Mouse (Mus musculus) heart, postnatal 14 days (tissue): ENCODE results near the gene Setdb2. TPM values are rescaled to one million over a fixed set of nuclear protein-coding genes. Genes with fewer than 3 reads are reported as not detected.

ENCODE experiments used
- DNase-seq, 2 experiments: peaks; one replicate each; pipeline ENCODE4 v3.0.0; 2021 to 2022
- intact Hi-C: fragments of 180-260 bp; cut with DNase I; formaldehyde crosslinking; loops from one replicate; pipeline ENCODE4 v1.15.1; 2025
- total RNA-seq, 2 experiments: library from RNA; stranded (reverse); gene quantifications; 2 replicates each; pipeline ENCODE4 v1.2.3; 2021

Gene Setdb2
- total RNA-seq, 2 experiments from 2014 or later: 9.0 to 11.0 TPM

GRCm38 (mm10) chr14:59390181-59390580, 50.5 kb downstream of the Setdb2 start:
- DNase-seq: peak; percentile 37 to 38
- intact Hi-C loops: loop anchor here (2.0 to 10.0 kb wide), 2 partner anchors 55 to 167 kb away; partner anchors contain the start of genes Cab39l and Setdb2

- intact Hi-C loops: no loop called here
- no peak for DNase-seq
Observed at GRCm38 (mm10) chr14:59389532-59389931, 51.2 kb downstream of the Setdb2 start.

- intact Hi-C loops: no loop called here
- no peak for DNase-seq
Observed at GRCm38 (mm10) chr14:59370348-59371068, 70.2 kb downstream of the Setdb2 start.

- DNase-seq: no peak
- intact Hi-C loops: loop anchor here (5.0 kb wide), 1 partner anchor 76 kb away; the partner anchor contains the start of genes Cab39l and Setdb2
Observed at GRCm38 (mm10) chr14:59366386-59367105, 74.1 kb downstream of the Setdb2 start.

- peak; percentile 44 to 55 for DNase-seq
- intact Hi-C loops: loop anchor here (5.0 kb wide), 1 partner anchor 77 kb away; the partner anchor contains the start of genes Cab39l and Setdb2
Observed at GRCm38 (mm10) chr14:59365244-59365644, 75.4 kb downstream of the Setdb2 start, which contains the start of gene Phf11d. TSS of gene Phf11d (minus strand) at chr14:59365470.

Other genes with a start within 250 kb of the Setdb2 start
- 10 to 100 TPM in 1 of 2 experiments, 1 to 10 TPM in 1; 9.5 to 11.2 TPM for gene Rcbtb1, start 239.7 kb downstream of the Setdb2 start, total RNA-seq
- not detected for gene Gm6904, start 180.7 kb downstream of the Setdb2 start, total RNA-seq
- under 1 TPM in 1 of 2 experiments, not detected in 1; 0.27 TPM for gene Phf11a, start 143.4 kb downstream of the Setdb2 start, total RNA-seq
- gene Phf11b, start 99.5 kb downstream of the Setdb2 start, total RNA-seq: under 1 TPM in 1 of 2 experiments, not detected in 1; 0.54 TPM
- 1 to 10 TPM; 6.8 to 8.5 TPM for gene Phf11d, start 75.4 kb downstream of the Setdb2 start, total RNA-seq
- gene Phf11c, start 45.5 kb downstream of the Setdb2 start, total RNA-seq: 1 to 10 TPM in 1 of 2 experiments, under 1 TPM in 1; 0.93 to 1.0 TPM
- gene Cab39l, start 88 bp upstream of the Setdb2 start, total RNA-seq: 10 to 100 TPM; 20.0 to 21.8 TPM
- gene Cdadc1, start 157.1 kb upstream of the Setdb2 start, total RNA-seq: 10 to 100 TPM; 36.8 to 42.9 TPM
- gene Shisa2, start 184.4 kb upstream of the Setdb2 start, total RNA-seq: 1 to 10 TPM in 1 of 2 experiments, under 1 TPM in 1; 0.59 to 1.4 TPM